8 mouse cellular contexts compared by ENCODE assay signal in genomic region chr2:137732410-137732809, GRCm38 (mm10).
DNase-seq lines count a peak whose midpoint lies in the region; ATAC-seq and TF ChIP-seq lines count a peak whose summit lies in the region.

No protein-coding gene starts in this region.

- no peak overlapping the region for H3K4me3 ChIP-seq in embryonic facial prominence, embryonic 11.5 days (ENCODE audit: low read depth, low read length)
- no peak overlapping the region for H3K4me3 ChIP-seq in embryonic facial prominence, embryonic 10.5 days
- H3K4me3 ChIP-seq in midbrain, embryonic 10.5 days = no peak overlapping the region
- H3K4me3 ChIP-seq in midbrain, embryonic 13.5 days (replicated peaks) = no peak overlapping the region
- H3K4me3 ChIP-seq in forebrain, postnatal 0 days (ENCODE audit: low read depth, low read length) = no peak overlapping the region

- peaks cover 4% of the 10 kb centered on the region for H3K4me1 ChIP-seq in embryonic facial prominence, embryonic 11.5 days (ENCODE audit: control insufficient read depth, insufficient read depth, low read length)
- H3K4me1 ChIP-seq in embryonic facial prominence, embryonic 10.5 days = peaks cover 23% of the 10 kb centered on the region
- H3K4me1 ChIP-seq in midbrain, embryonic 10.5 days = peaks cover 29% of the 10 kb centered on the region
- peaks cover 25% of the 10 kb centered on the region for H3K4me1 ChIP-seq in midbrain, embryonic 13.5 days (replicated peaks)
- no peaks in the 10 kb centered on the region for H3K4me1 ChIP-seq in forebrain, postnatal 0 days (ENCODE audit: insufficient read depth)

- TF ChIP-seq CTCF in forebrain, postnatal 0 days (IDR thresholded peaks at IDR 0.05; ENCODE audit: low read depth) = peak; percentile 78

- peak; percentile 73 for DNase-seq in embryonic facial prominence, embryonic 11.5 days (ENCODE audit: low spot score)
- DNase-seq in embryonic facial prominence, embryonic 10.5 days (ENCODE audit: low spot score) = no peak
- peak; percentile 17 for DNase-seq in midbrain, embryonic 10.5 days (ENCODE audit: low spot score)
- DNase-seq in forebrain, postnatal 0 days = peak; percentile 74
- peak; percentile 38 for DNase-seq in layer of hippocampus, adult 9-11 months
- peak; percentile 70 for DNase-seq in retina, postnatal 1 day
- DNase-seq in ovary, adult 18-20 months (ENCODE audit: low spot score) = no peak

- H3K27ac ChIP-seq in embryonic facial prominence, embryonic 11.5 days (replicated peaks; ENCODE audit: low read depth, low read length) = no peak overlapping the region
- H3K27ac ChIP-seq in embryonic facial prominence, embryonic 10.5 days (replicated peaks) = no peak overlapping the region
- no peak overlapping the region for H3K27ac ChIP-seq in midbrain, embryonic 10.5 days (replicated peaks)
- H3K27ac ChIP-seq in midbrain, embryonic 13.5 days = no peak overlapping the region
- no peak overlapping the region for H3K27ac ChIP-seq in forebrain, postnatal 0 days (ENCODE audit: low read depth, low read length)

- H3K9me3 ChIP-seq in embryonic facial prominence, embryonic 11.5 days (replicated peaks; ENCODE audit: control insufficient read depth, low read length) = no peaks in the 10 kb centered on the region
- no peaks in the 10 kb centered on the region for H3K9me3 ChIP-seq in embryonic facial prominence, embryonic 10.5 days
- no peaks in the 10 kb centered on the region for H3K9me3 ChIP-seq in midbrain, embryonic 10.5 days (replicated peaks)
- H3K9me3 ChIP-seq in midbrain, embryonic 13.5 days = no peaks in the 10 kb centered on the region
- no peaks in the 10 kb centered on the region for H3K9me3 ChIP-seq in forebrain, postnatal 0 days (ENCODE audit: low read length)

- H3K4me2 ChIP-seq in embryonic facial prominence, embryonic 11.5 days (ENCODE audit: low read depth, low read length) = no peak overlapping the region
- H3K4me2 ChIP-seq in midbrain, embryonic 13.5 days (replicated peaks) = no peak overlapping the region
- no peak overlapping the region for H3K4me2 ChIP-seq in forebrain, postnatal 0 days (ENCODE audit: low read depth)

- H3K36me3 ChIP-seq in embryonic facial prominence, embryonic 11.5 days (replicated peaks; ENCODE audit: control insufficient read depth, insufficient read depth, low read depth, low read length) = no peaks in the 10 kb centered on the region
- no peaks in the 10 kb centered on the region for H3K36me3 ChIP-seq in embryonic facial prominence, embryonic 10.5 days (replicated peaks)
- no peaks in the 10 kb centered on the region for H3K36me3 ChIP-seq in midbrain, embryonic 10.5 days
- no peaks in the 10 kb centered on the region for H3K36me3 ChIP-seq in midbrain, embryonic 13.5 days
- H3K36me3 ChIP-seq in forebrain, postnatal 0 days (ENCODE audit: insufficient read depth) = no peaks in the 10 kb centered on the region

- ATAC-seq in embryonic facial prominence, embryonic 11.5 days (replicated peaks; ENCODE audit: insufficient number of reproducible peaks, low FRiP score, low TSS enrichment, low read depth) = no peak
- no peak for ATAC-seq in midbrain, embryonic 13.5 days
- ATAC-seq in forebrain, postnatal 0 days = peak; percentile 69

- no peaks in the 10 kb centered on the region for H3K27me3 ChIP-seq in embryonic facial prominence, embryonic 11.5 days (ENCODE audit: control insufficient read depth, insufficient read depth, low read length)
- peaks cover 12% of the 10 kb centered on the region; the same call in 1 of the 2 replicates for H3K27me3 ChIP-seq in embryonic facial prominence, embryonic 10.5 days (replicated peaks; ENCODE audit: low read depth, poor library complexity, severe bottlenecking)
- peaks cover 23% of the 10 kb centered on the region for H3K27me3 ChIP-seq in midbrain, embryonic 10.5 days (ENCODE audit: low read depth, poor library complexity, severe bottlenecking)
- H3K27me3 ChIP-seq in midbrain, embryonic 13.5 days = peaks cover 7% of the 10 kb centered on the region
- H3K27me3 ChIP-seq in forebrain, postnatal 0 days (ENCODE audit: insufficient read depth, low read length) = no peaks in the 10 kb centered on the region

- H3K9ac ChIP-seq in embryonic facial prominence, embryonic 11.5 days (replicated peaks; ENCODE audit: low read length) = no peak overlapping the region
- H3K9ac ChIP-seq in midbrain, embryonic 13.5 days (replicated peaks) = no peak overlapping the region
- H3K9ac ChIP-seq in forebrain, postnatal 0 days = no peak overlapping the region

- WGBS in embryonic facial prominence, embryonic 11.5 days = 17% methylated on average over 2 of the region's 2 CpGs
- 14% methylated on average over 2 of the region's 2 CpGs for WGBS in embryonic facial prominence, embryonic 10.5 days
- WGBS in midbrain, embryonic 10.5 days = 8% methylated on average over 2 of the region's 2 CpGs
- 10% methylated on average over 2 of the region's 2 CpGs for WGBS in midbrain, embryonic 13.5 days
- WGBS in forebrain, postnatal 0 days = 7% methylated on average over 2 of the region's 2 CpGs

Comparison
In these comparisons a context has a peak if more than half of its experiments do, and no peak if none do; other contexts are left out.
1. DNase-seq: peak in embryonic facial prominence, embryonic 11.5 days (single experiment), midbrain, embryonic 10.5 days (single experiment), forebrain, postnatal 0 days (single experiment), layer of hippocampus, adult 9-11 months (single experiment) and retina, postnatal 1 day (single experiment); none in embryonic facial prominence, embryonic 10.5 days (single experiment) and ovary, adult 18-20 months (single experiment).